Mouse (Mus musculus) frontal cortex, postnatal 10 days (tissue): ENCODE results near the gene Ero1lb.

Source experiments
- DNase-seq, 2 experiments: peaks; one replicate each; pipeline ENCODE4 v3.0.0; 2022; ENCODE audit warnings: low spot score in 2 of 2, mixed read lengths in 1 of 2

Ero1lb gene

GRCm38 (mm10) chr13:12565621-12566390, at the start of gene Ero1lb:
TSS of gene Ero1lb (plus strand) at chr13:12565874.
- DNase-seq: peak; percentile 99

- no peak for DNase-seq
Measured at GRCm38 (mm10) chr13:12519371-12519770, 46.3 kb upstream of the Ero1lb start.

DNA sequence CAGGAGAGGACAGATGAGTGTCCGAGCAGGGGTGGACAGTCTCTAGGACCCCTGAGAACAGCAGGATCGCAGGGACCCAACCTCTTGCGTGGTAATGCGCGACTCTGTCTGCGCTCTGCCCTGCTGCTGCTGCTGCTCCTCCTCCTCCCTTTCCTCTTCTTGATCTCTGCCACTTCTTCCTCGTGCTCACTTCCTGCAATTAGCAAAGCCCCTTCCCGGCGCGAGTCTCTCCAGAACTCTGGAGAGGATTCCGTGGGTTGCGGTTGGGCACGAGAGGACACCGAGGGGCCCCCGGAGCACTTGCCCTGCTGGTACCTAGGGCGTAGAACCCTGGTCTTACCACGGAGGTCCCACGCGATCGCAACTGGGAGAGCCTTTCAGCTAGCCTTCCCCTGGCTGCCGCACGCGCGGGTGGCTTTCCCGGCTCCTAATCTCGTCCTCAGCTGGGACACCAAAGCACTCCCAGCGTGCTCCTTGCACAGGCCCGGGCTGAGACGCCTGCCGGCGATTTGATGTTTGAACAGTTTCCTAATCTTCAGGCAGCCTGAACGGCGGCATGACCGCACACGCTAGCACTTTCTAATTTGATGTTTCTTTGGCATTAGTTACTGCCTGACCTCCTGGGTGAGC, 45.6 kb upstream of the Ero1lb start, which contains the start of gene Edaradd:
Gene Edaradd (minus strand): TSS at position 484 of the 630 bp plus-strand sequence.
- peak in 1 of 2 experiments; percentile 38 for DNase-seq

- DNase-seq: no peak
Measured at GRCm38 (mm10) chr13:12522346-12522745, 43.3 kb upstream of the Ero1lb start.

DNA sequence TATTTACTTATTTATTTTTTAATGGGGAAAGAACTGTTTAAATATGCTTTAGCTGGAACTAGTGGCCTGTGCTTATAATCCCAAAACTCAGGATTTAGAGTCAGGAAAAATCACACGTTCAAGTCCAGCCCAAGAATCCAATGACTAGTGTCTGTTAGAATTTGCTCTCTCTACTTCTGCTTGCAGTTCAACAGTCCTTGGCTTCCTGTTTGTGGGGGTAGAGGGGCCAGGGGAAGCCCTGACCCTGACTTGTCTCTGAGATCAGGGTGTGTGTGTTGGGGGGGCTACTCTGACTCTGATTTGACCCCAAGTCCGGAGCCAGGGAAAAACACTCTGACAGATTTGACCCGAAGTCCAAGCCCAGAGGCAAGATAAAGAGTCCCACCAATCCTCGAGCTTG, 40.0 kb upstream of the Ero1lb start:
- no peak for DNase-seq

DNA sequence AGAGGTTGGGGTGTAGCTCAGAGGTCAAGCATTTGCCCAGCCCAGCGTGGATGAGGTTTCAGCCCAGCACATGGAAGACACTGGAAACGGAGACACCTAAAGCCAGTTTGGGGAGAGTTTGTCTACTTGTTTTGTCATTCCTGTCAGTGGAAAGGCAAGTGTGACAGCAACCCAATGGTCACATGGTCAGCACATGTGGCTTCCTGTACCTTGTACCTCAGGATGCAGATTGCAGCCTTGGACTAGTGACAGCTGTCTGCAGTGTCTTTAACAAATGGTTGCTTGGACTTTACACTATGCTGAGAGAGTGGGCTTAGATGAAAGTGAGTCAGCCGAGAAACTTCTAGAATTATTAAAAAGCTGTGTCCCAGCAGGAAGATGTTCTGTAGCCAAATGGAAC, 31.0 kb upstream of the Ero1lb start:
- no peak for DNase-seq

GRCm38 (mm10) chr13:12537971-12538370, 27.7 kb upstream of the Ero1lb start:
- peak in 1 of 2 experiments; percentile 30 for DNase-seq

GRCm38 (mm10) chr13:12539716-12540115, 26.0 kb upstream of the Ero1lb start:
- no peak for DNase-seq

DNA sequence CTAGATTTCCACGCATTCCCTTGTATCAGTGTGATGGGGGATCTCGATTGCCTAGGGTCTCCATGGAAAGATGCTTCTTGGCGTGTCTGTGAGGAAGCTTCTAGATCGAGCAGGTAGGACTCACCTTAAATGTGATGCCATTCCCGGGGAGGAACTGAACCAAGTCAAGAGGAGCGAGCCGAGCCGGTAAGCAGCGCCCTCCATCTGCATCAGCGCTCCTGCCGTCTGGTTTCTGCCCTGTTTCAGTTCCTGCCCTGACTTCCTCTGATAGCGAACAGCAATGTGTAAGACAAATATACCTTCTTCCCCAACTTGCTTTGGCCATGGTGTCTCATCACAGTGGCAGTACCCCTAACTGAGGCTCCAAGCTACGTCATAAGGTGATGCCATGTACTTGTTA, 25.6 kb upstream of the Ero1lb start:
- no peak for DNase-seq

DNA sequence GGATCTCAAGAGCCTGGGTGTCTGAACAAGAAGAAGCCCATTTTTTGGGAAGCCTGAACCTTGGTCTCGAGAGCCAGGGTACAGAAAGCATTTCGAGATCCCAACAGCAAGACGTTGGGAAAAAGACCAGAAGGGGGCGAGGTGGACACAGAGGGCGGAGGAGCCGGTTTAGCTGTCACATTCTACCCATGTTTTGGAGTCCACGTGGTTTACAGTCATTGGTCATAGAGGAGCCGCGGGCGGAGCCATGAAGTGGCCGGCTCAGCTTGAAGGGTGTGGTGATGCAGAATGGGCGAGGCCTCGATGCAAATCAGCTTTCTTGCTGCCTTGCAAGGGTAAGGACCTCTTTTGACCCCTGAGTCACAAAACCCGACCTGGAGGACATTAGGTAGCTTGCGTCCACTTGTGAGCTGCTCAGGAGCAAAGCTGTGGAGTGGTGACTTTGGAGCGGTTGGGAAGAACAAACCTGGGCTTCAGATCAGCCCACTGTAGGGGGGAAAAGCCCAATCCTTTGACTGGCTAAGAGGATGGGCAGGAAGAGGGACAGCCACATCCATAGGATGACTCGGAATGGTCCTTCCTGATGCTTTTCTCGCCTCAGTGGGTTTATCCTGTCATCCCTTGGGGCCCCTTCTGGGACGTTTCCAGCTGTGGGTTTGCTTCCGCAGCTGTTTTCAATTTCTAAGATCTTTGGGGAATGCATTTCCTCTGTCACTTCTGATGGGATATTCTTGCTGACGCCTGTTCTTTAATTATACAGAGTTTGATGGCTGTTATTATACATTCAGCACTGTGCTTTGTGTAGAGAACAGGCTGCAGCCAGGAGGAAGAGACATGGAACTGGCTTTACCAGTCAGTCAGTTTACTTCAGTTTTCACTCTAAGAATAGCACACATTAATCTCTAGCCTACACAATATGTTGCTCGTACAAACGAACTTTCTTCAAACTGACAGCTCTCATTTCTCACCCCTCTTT, 23.4 kb upstream of the Ero1lb start:
- peak; percentile 31 to 35 for DNase-seq

DNA sequence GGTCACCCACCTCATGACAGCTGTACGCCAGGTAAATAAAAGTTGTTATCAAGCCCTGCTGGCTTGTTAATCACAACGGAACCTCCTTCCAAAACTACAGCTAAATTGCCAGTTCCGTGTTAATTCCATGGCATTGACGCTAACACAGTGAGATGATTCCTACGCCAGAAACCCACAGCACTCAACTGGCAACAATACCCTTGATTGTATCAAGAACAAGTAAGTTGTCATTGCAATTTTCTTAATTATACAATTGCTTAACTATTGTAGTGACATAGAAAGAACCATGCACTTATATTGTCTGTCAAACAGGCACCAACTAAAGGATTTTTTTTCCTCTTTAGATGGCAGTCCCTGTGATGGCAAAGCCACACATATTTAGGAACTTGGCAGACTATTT, 22.4 kb upstream of the Ero1lb start:
- no peak for DNase-seq

DNA sequence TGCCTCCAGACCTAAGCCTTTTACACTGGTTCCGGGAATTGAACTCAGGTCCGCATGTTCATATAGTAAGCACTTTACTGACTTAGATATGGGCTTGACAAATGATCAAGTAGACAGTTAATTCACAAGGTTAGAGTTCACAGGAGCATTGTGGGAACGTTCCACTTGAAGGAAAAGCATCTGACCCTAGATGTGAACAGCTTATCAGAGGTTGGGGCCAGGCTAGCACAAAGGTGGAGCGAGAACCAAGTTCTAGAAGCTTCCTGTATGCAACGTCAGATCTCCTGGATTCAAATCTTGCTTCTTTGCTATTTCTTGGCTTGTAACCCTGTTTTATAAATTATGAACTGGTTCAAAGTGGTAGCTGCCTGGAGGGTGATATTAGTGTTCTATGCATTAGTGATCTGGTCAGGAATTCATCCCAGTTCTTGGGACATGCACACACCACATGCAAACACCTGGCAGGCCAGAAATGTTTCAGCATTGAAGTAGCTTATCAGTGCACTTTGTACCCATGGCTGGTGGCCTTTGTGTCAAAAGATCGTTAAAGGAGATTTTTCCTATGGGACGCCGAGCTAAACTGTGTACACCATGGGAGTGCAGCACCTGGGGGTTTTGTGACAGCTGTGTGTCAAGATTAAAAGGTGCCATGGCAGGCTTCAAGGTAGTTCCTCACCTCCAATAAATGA, 21.6 kb upstream of the Ero1lb start:
- no peak for DNase-seq

- DNase-seq: no peak
Measured at GRCm38 (mm10) chr13:12554211-12554610, 11.5 kb upstream of the Ero1lb start.

DNA sequence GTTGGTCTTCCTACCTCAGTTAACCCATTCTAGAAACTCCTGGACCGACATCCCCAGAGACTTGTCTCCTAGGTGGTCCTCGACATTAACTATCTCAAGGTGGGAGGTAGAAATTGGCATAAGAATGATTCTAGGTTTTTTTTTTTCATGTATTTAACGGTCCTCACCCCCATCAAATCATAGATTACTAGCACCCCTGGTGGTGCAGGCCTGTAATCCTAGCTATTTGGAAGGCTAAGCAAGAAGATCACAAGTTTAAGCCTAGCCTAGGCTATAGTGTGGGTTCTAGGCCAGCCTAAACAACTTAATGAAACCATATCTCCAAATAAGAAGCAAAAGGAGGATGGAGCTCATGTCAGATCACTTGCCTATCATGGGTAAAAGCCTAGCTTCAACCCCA, 6.6 kb upstream of the Ero1lb start:
- DNase-seq: no peak

- DNase-seq: no peak
Measured at GRCm38 (mm10) chr13:12559462-12560120, 6.1 kb upstream of the Ero1lb start.

DNA sequence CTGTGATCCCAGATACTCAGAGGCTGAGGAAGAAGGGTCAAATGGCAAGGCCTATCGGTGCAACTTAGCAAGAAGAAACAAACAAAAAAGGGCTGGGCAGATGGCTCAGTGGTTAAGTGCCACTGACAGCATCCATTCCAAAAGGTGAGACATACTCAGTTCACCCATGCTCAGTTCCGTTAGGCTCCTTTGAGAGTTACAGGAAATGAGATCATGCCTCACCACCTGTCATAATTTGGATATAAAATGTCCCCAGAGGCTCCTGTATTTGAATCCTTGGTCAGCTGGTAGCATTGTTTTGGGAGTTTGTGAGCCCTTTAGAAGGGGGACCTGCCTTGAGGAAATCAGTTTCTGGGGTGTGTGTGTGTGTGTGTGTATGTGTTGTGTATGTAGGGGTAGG, 3.9 kb upstream of the Ero1lb start:
- DNase-seq: no peak

- no peak for DNase-seq
Measured at GRCm38 (mm10) chr13:12562256-12562655, 3.4 kb upstream of the Ero1lb start.

DNA sequence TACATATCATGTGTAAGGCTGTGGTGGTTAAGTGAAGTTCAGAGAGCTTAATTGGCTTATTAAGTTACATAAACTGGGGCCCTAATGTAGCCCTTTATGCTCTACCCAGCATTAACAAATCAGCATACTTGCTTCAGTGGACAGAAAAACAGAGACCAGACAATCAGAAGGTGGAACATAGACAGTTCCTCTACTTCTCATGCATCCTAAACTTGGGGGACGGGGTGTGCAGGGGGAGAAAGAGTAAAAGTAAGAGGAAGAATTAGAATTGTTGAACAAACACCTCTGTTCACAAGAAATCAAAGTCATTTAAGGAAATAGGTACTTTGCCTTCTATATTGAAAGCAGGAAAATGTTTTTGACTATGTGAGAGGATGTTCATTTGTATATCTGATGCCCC, 2.3 kb downstream of the Ero1lb start:
- DNase-seq: no peak

DNA sequence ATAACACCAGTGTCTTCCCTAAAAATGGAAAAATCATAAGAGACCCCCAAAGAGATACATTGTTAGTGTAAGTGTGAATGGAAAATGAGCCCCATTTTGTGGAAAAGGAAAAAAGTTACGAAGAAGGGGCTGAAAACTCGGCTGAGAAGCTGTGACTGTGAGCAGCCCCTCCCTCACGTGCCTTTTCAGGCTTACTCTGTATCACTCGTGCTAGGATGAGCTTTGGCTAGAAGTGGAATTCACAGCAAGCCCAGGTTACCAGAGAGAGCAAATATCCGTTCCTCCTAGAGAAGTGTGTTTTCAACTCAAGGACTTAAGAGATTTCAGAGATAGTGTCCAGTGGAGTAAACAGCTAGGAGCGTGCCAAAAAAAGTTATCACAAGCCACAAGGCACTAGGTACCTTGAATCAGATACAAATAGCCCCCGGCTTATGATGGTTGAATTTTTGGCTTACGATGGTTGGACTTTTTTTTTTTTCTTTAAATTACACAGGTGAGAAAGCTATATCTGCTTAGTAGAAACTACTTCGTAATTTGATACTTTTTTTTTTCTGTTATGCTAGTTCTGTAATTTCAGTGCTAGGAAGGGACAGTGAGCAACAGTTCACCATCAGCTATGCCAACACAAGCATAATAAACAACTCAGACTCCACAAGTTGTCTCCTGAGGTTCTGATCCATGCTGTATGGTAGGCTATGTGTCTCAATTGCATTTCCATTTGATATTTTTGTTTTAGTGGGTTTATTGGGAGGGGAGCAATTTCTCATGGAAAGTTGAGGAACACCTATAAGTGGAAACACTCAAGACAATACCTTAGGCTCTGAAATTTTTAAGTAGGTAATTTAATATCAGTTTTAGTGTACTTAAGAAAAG, 3.2 kb downstream of the Ero1lb start:
- DNase-seq: no peak

GRCm38 (mm10) chr13:12569741-12570140, 4.1 kb downstream of the Ero1lb start:
- DNase-seq: no peak
